Comparison of ENCODE assay signal across 15 mouse cellular contexts in the genomic region with DNA sequence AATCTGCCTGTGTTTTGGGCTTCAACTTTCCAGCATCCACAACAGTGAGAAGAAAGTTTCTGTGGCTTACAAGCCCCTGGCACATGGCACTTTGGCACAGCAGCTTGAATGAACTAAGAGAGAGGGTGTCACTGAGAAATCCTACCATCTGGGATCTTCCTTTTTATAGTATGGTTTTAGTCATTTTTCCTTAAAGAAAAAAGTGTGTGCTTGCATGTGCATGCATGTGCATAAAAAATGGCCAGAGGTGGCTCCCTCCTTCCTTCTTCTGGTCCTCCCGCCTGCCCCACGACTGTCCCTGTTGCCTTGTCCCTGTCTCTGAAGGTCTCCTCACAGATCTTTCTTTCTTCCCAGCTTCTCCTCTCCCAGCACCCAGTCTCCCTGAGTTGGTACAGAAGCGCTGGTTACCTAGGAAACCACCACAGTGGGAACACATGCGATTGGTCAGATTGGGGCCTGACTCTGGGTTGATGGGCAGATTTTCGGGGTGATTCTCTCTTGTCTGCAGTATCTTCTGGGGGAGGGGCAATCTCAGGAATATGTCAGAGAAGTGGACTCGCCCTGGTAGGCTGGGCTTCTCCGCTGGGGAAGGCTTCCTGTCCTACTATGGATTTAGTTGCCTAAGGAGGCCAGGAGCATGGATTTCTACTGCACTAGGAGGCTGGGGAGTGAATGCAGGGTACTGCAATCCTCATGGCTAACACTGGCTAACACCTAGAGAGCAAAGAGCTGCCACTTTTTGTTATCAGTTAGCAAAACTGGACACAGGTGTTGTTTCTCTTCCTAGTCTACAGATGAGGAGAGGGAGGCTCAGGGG.
DNase-seq lines count a peak whose midpoint lies in the region; ATAC-seq lines count a peak whose summit lies in the region.
"Had no signal": no experiment of that assay in that cellular context is flagged by ENCODE, and none has a peak within 500 bp of the region (broad histone marks: within the 10 kb centered on the region; RNA-seq: fewer than 3 reads in every experiment).

No protein-coding gene starts in this region.

- no peak overlapping the region for H3K4me2 ChIP-seq in hindbrain, embryonic 13.5 days
- no peak overlapping the region for H3K4me2 ChIP-seq in kidney, embryonic 15.5 days
- H3K4me2 ChIP-seq: embryonic facial prominence, embryonic 12.5 days; heart, embryonic 13.5 days had no signal

- H3K27me3 ChIP-seq in hindbrain, embryonic 13.5 days, result no peaks in the 10 kb centered on the region
- no peaks in the 10 kb centered on the region for H3K27me3 ChIP-seq in kidney, embryonic 15.5 days
- H3K27me3 ChIP-seq: embryonic facial prominence, embryonic 12.5 days had no signal

- peak; percentile 8 for DNase-seq in R1 (ENCODE audit: low read depth, low spot score)
- peak; percentile 85 for DNase-seq in brain, adult 2 months (ENCODE audit: low read depth, low spot score)
- peak; percentile 2 for DNase-seq in mesoderm, embryonic 11.5 days (ENCODE audit: low read depth, low spot score)
- no peak for DNase-seq in spleen, postnatal 14 days (ENCODE audit: low spot score in 2 of 2)
- DNase-seq in natural killer cell, adult 2 months (ENCODE audit: low spot score in 2 of 2), result no peak
- DNase-seq in ovary, adult 18-20 months (ENCODE audit: low spot score), result no peak
- DNase-seq: lung, adult 2 months; thymus, postnatal 25 days had no signal

- peak; percentile 77 for ATAC-seq in hindbrain, embryonic 13.5 days (ENCODE audit: low FRiP score)
- no peak for ATAC-seq in kidney, embryonic 15.5 days (replicated peaks; ENCODE audit: low FRiP score)
- ATAC-seq: intestine, postnatal 0 days had no signal

- H3K27ac ChIP-seq in hindbrain, embryonic 13.5 days, result no peak overlapping the region
- no peak overlapping the region for H3K27ac ChIP-seq in kidney, embryonic 15.5 days
- H3K27ac ChIP-seq: embryonic facial prominence, embryonic 12.5 days; gastrocnemius, adult 2 months; heart, embryonic 13.5 days had no signal

- no peaks in the 10 kb centered on the region for H3K9me3 ChIP-seq in hindbrain, embryonic 13.5 days
- no peaks in the 10 kb centered on the region for H3K9me3 ChIP-seq in kidney, embryonic 15.5 days (replicated peaks)
- H3K9me3 ChIP-seq: embryonic facial prominence, embryonic 12.5 days; heart, embryonic 13.5 days had no signal

- no peaks in the 10 kb centered on the region for H3K36me3 ChIP-seq in hindbrain, embryonic 13.5 days
- H3K36me3 ChIP-seq in kidney, embryonic 15.5 days, result no peaks in the 10 kb centered on the region
- H3K36me3 ChIP-seq: embryonic facial prominence, embryonic 12.5 days; heart, embryonic 13.5 days had no signal

- 33% methylated on average over 7 of the region's 7 CpGs for WGBS in hindbrain, embryonic 13.5 days
- 60% methylated on average over 7 of the region's 7 CpGs for WGBS in kidney, embryonic 15.5 days

- no peak overlapping the region for H3K4me3 ChIP-seq in hindbrain, embryonic 13.5 days
- H3K4me3 ChIP-seq in kidney, embryonic 15.5 days (replicated peaks), result no peak overlapping the region
- H3K4me3 ChIP-seq: embryonic facial prominence, embryonic 12.5 days; gastrocnemius, adult 2 months; heart, embryonic 13.5 days; myocyte had no signal

- no peak overlapping the region for H3K9ac ChIP-seq in hindbrain, embryonic 13.5 days
- no peak overlapping the region for H3K9ac ChIP-seq in kidney, embryonic 15.5 days
- H3K9ac ChIP-seq: embryonic facial prominence, embryonic 12.5 days; heart, embryonic 13.5 days had no signal

- peaks cover 14% of the 10 kb centered on the region for H3K4me1 ChIP-seq in hindbrain, embryonic 13.5 days (replicated peaks)
- H3K4me1 ChIP-seq in kidney, embryonic 15.5 days, result no peaks in the 10 kb centered on the region
- H3K4me1 ChIP-seq: embryonic facial prominence, embryonic 12.5 days; heart, embryonic 13.5 days had no signal

Comparison
In these comparisons a context has a peak if more than half of its experiments do, and no peak if none do; other contexts are left out.
1. DNase-seq: peak in R1 (single experiment), brain, adult 2 months (single experiment) and mesoderm, embryonic 11.5 days (single experiment); none in spleen, postnatal 14 days (0 of 2), natural killer cell, adult 2 months (0 of 2) and ovary, adult 18-20 months (single experiment).